Mouse (Mus musculus) left cerebral cortex, adult 8-10 months (tissue): ENCODE results near the gene Gm20388. TPM values are rescaled to one million over a fixed set of nuclear protein-coding genes. Genes with fewer than 3 reads are reported as not detected.

Source experiments
- DNase-seq, 2 experiments: peaks; one replicate each; pipeline ENCODE4 v3.0.0; 2022; ENCODE audit warnings: low spot score in 2 of 2
- total RNA-seq, 4 experiments: library from RNA; stranded (reverse); gene quantifications; 2 replicates each; pipeline ENCODE4 v1.2.4; 2022

Gm20388 gene
- total RNA-seq, 4 experiments from 2014 or later, result 10.4 to 20.8 (median 16.4) TPM

DNA sequence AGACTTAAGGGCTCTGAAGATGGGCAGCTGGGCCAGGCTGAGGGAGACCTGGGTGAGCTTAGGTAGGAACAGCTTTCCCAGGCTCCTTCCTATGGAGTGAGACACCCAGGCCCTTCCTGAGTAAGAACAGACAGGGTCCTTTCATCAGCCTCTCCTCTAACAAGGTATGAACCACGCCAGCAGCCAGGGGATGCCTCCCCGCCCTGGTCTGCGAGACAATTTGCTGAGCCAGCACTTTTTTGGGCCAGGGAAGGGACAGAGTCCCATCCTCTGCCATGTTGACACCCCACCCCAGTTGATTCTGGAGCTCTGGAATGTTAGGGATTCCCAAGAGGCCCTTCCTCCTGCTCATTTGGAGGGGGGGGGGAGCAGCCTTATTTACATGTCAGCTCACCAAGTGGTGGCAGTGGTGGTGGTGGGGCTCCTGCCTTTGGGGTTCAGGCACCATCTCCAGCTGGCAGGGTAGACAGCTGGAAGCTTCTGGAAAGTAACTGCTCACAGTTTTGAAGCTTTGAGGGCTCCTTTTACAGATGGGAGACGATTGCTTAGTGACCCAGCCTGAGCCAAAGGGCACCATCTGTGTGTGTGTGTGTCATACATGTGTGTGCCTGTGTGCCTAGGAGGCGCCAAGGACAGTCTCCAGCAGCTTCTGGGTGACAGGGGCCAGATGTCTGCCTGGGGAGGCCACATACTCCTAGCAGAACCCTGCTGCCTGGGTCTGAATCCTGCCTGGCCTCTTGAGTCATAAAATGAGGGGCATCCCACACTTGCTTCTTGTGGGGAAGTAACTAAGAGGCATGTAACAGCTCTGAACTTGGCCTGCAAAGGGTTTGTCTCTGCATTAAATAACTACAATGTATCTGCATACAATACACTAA, 316.3 kb downstream of the Gm20388 start:
- DNase-seq, result peak in 1 of 2 experiments; percentile 10

DNA sequence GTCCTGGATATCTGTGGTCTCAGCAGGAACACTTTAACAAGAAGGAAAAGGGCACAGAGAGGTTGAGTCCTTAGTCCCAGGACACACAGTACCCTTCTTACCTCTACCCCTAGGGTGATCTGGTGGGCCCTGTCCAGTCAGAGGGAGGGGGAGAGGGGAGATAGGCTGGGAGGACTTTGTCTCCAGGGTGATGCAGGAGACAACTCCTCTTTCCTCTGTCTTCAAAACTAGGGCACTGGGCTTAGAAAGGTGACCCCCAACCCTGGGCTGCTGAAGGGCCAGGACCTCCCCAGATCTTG, 316.9 kb downstream of the Gm20388 start:
- DNase-seq, result peak in 1 of 2 experiments; percentile 5

DNA sequence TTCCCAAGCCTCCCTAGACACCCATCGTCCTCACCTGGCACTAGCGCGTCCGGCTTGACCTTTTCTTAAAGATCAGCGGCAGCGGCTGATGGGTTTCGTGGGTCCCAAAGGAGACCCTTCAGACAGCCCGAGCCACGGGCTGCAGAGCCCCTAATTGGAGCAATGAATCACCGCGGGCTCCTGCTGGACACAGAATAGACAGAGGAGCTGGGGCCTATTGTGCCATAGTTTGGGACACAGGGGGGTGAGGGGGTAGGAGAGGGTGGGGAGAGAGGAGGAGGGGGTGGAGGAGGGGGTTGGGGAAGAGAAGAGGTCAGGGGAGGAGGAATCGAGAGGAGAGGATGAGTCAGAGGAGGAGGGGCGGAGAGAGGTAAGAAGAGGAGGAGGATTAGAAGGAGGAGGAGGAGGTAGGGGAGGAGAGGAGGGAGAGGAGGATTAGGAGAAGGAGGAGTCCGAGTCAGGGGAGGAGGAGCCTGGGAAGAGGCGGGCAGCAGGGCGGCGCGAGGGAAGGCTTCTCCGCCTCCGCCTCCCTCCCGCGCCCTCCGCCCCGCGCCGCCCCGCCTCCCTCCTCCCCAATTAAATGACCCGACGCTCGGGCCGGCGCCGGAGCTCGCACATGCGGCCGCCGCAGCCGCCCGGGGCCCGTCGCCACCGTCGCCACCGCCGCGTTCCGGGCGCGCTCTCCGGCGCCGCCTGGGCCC, 317.4 kb downstream of the Gm20388 start, which contains the start of gene Gse1:
Gene Gse1 (plus strand): TSS at position 566 of the 701 bp plus-strand sequence.
- peak; percentile 45 to 67 for DNase-seq

DNA sequence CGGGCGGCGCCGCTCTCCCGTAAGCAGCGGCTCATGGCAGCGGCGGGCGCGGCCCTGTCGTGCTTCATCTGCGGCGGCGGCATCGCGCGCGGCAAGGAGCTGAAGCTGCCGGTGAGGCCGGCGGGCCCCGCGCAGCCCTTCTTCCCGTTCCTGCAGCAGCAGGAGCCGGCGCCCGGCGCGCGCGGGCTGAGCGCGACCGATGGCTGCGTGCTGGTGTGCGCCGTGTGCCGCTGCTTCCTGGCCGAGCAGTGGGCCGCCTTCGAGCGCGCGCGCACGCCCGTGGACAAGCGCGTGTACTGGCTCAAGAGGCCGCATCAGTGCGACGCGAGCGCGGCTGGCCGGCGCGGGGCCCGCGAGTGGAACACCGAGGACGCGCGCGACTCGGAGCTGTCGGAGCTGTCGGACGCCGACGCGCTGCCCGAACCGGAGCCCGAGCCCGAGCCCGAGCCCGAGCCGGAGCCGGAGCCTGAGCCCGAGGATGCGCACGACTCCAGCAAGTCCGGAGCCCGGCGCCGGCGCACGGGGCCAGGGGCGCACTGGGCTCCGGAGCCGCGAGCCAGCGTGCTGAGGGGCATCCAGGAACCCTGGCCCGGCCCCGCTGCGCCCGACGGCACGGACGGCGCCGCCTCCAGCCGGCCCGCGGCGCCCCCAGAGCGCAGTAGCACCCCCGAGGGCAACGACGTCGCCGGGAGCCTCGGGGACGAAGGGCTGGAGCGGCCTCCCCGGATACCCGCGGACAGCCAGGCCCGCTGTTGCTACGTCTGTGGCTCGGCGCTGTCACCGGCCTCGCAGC, 318.3 kb downstream of the Gm20388 start:
- DNase-seq, result peak in 1 of 2 experiments; percentile 53

DNA sequence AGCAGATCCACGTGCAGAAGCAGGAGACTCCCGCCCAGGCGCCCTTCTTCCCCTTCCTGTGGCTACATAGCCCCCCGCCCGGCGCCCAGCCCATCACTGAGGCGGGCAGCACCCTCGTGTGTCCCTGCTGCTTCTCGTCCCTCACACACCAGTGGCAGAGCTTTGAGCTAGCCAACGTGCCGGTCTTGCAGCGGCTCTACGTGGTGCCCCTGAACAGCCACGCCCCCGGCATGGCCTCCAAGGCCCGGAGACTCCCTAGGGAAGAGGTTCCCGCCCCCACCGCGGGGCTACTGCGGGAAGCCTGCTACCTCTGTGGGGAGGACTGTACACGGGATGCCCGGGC, 318.9 kb downstream of the Gm20388 start:
- DNase-seq, result peak in 1 of 2 experiments; percentile 31

DNA sequence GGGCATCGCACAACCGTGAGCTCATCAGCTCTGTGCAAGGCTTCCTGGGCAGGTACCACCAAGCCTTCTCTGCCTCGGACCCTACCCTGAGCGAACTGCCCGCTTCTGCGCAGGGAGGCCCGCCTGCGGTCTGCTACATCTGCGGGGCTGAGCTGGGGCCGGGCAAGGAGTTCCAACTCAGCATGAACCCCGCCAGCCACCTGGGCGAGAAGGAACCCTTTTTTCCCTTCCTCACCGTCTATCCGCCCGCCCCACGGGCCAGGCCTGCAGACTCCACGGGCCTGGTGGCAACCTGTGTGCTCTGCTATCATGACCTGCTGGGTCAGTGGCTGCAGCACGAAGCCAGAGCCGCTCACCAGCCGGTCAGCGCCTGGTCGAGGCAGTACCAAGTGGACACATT, 319.4 kb downstream of the Gm20388 start:
- peak in 1 of 2 experiments; percentile 15 for DNase-seq

DNA sequence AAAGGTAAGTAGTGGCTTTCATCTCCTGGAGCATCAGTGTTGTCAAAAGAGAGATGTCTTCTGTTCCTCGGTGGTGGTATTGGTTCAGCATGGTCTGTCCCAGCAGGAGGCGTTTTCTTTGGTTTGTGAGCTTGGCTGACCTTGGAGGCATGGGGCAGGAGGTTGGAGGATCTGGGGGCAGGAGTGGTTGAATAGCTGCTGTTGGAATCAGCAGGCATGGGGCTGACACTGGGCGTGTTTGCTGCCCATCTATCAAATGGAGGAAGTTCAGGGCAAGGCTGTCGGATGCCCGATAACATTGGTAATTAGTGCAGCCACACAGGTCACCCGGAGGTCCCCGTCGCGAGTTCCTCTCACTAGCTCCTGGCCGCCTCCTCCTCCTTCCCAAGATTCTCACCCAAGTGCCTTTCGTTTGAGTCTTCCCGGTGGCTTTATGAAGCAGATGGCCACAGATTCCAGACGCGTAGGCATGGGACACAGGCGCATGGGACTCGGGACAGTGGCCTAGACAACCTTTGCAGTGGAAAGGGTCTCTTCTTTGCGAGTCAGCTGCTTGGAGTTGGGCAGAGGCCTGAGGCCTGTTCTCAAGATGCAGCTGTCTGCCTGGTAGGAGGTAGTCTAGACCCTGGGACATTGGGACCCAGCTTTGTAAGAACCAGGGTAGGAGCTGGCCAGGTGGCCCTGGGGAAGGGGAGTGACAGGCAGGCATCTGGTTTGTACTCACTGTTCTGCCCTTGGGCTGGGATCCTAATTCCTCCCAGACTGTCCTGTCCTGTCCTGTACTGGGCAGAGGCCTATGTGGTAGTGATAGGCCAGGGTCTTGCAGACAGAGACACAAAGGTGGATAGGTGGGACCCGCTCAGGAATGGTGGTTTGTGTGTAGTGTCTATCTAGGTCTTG, 320.3 kb downstream of the Gm20388 start:
- DNase-seq, result peak in 1 of 2 experiments; percentile 19

DNA sequence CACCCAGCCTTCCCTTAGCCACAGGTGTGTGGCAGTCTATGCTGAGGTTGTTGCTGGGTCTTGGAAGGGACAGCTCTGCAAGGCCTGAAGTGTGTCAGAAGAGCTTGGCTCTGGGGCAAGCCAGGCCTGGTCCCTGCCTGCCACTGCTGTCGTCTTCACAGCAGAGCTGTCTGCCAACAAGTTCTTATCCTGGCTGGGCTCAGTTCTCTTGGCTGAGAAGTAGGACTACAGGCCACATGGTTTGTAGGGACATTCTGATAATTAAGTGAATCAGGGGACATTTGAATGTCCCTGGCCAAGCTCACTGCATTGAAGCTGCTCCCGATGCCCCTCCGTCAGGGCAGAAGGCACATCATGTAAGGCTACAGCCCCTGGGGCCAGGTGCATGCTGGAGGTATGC, 321.2 kb downstream of the Gm20388 start:
- DNase-seq, result no peak

DNA sequence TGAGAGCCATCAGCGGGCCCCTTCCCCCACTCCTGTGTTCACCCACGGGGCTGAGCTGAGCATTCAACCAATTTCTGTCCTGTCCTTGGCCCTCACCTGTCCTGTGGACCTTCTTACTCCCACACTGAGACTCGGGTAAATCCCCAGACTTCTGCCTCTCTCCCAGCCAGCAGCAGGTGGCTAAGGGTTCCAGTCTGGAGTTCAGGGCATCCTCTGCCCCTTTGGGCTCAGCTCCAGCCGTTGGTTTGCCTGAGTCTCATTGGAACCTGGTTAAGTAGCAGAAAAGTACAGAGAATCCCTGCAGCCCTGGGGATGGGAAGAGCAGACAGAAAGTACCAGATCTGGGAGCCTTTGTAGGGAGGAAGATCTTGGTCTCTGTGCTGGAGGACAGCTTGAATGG, 321.8 kb downstream of the Gm20388 start:
- DNase-seq, result no peak

DNA sequence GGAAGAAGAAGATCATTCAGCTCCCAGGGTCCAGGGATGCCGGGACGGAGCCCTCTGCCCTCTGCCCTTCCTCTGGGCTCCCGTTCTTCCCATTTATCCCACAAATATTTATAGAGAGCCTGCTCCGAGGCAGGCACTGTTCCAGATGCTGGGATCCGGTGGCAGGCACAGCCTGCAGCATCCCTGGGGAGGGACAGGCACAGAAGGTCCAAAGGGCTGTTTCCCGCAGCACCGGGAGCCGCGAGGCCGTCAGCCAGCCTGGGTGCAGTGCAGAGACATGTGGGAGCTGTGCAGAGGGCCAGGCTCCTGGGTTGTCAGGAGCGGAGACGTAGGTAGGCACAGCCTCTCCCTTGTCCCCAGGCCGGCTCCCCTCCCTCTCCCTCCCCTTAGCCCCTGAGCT, 322.3 kb downstream of the Gm20388 start:
- DNase-seq, result no peak

DNA sequence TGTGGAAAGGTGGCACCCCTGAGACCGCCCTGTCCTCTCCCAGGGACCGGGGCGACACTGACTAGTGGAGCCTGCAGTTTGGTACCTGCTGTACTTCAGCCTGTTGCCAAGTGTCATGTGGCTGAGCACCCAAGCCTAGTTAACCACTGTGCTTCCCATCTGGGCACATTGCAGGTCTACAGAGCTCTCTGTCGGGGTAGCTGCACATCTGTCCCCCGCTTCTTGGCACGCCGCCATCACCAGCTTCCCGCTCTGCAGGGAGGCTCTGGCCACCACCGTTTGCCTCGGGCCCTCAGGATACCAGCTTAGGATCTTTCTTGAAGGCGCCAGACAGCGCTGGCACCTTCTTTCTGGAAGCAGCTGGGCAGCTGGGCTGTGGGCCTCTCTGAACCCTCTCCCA, 323.8 kb downstream of the Gm20388 start:
- no peak for DNase-seq

DNA sequence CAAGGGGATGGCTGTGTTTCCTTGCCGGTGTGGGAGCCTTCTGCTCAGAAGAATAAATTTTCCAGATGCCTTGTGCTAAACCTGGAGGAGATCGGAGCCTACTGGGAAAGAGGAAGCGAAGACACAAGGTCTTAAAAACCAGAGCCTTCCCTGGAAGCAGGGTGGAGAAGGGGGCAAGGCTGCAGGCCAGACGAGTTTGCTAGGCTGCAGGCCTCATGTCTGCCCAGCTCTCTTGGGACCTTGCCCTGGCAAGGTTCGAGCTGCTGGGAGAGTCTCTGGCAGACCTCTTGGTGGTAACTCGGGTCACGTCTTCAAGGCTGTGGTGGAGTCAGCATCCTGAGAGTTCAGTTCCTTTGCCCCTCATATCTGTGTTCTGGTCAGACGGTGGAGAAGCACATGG, 324.2 kb downstream of the Gm20388 start:
- no peak for DNase-seq

DNA sequence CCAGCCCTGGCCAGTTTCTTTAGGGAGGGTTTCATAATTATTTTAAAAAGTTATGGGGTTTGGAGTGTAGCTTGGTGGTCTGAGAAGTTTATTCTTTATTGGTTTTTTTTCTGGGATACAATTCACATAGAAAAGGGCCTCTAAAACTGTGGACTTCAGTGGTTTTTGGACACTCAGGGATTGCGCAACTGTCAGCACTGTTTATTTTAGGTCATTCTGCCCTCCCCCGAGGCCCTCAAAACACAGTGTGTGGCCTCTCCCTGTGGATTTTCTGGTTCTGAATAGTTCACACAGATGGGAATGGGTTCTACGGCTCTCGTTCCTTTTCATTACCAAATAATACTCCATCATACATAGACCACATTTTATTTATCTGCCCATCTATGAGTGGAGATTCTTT, 332.6 kb downstream of the Gm20388 start:
- DNase-seq, result no peak

DNA sequence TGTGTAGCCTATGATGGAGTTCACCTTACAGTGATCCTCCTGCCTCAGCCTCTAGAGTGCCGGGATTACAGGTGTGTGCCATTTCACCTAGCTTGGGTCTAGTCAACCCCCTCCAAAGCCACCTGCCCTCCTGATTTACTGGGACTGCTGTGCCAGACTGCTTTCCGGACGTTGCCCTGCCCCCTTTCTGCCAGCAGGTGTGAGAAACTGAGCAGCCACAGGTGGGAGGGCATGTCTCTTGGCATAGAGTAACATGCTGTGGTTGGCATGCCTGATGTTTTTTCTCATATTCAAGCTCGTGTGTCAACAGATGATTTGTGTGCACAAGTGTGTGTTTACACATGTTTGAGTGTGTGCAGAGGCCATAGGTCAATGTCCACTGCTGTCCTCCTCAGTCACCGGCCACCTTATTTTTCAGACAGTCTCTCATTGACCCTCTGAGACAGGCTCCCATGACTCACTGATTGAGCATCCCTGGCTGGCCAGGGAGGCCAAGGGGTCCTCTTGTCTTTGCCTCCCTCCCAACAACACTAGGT, 333.3 kb downstream of the Gm20388 start:
- no peak for DNase-seq

DNA sequence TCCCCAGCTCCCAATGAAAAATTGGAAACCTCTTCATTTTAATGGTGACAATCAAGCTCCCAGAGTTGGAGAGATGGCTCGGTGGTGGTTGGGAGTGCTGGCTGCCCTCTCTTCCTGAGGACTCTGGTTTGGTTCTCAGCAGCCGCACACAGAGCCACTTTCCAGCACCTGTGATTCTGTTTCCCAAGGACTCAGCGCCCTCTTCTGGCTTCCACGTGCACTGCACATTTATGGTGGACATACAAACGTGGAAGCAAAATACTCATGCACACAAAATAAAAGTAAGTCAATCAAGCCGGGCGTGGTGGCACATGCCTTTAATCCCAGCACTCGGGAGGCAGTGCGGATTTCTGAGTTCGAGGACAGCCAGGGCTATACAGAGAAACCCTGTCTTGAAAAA, 333.9 kb downstream of the Gm20388 start:
- DNase-seq, result no peak

DNA sequence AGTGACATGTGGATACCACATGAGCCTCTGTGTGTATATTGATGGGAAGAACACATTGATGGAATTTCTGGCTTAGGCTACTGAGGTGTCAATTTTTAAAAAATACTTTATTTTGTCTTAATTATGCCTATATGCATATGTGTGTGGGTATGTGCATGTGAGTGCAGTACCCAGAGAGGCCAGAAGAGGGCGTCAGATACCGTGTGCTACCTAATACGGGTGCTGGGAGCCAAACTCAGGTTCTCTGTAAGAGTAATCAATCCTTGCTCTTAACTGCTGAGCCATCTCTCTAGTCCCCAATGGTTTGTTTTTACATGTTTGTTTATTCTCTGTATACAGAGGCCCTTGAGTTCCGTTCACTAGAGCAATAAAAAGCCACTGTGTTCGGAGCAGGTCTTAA, 337.0 kb downstream of the Gm20388 start:
- DNase-seq, result no peak

DNA sequence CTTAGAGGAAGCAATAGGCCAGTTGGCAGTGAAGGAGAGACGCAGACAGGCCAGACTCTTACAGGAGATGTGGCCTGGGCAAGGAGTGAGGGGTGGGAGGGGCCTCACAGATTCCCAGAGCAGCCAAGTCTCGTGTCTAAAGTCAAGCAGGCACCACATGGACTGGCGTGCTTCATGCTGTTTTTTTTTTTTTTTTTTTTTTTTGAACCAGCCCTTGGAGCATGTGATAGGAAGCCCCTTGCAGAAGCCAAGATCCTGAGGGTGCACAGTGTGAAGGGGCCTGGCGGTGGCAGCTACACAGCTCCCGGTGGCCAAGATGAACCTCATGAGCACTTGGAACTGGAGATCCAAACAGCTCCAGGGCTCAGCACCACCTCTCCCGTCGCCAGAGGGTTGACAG, 337.4 kb downstream of the Gm20388 start:
- DNase-seq, result no peak

DNA sequence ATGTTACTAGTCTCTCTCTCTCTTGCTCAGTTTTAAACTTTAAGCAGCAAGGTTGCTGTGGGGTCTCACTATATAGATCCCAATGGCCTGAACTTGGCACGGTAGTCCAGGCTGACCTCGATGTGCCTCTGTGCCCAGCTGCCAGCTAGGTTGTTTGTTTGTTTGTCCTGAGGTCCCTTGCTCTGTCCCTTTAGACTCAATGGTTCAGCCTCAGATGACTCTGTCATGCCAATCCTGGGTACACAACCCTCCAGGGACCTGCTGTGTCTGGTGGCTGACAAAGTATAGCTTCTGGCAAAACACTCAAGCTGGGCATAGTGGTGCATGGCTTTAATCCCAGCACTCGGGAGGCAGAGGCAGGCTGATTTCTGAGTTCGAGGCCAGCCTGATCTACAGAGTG, 337.8 kb downstream of the Gm20388 start:
- DNase-seq, result no peak

DNA sequence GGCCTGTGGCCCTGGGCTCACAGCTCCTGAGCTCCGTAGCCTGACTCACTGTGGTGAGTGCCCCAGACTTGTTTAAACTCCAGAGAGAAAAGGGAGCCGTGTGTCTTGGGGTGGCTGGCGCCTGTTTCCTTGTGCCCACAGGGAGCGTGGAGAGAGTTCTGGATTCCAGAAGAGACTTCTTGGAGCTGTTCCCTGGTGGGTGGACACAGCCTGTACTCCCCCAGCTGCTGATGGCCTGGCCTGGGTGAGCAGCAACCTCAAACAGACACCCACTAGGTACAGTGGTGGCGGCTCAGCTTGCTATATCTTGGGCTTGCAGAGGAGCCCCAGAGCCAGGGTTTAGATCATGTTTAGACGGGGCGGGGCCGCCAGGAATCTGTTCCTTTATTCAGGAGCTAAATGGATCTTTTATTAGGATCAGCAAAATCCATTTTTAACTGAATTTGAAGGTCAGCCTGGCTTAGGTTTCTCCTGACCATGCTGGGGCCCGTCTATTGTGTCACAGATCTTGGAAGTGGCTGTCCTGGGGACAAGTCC, 339.2 kb downstream of the Gm20388 start:
- DNase-seq, result peak in 1 of 2 experiments; percentile 12

DNA sequence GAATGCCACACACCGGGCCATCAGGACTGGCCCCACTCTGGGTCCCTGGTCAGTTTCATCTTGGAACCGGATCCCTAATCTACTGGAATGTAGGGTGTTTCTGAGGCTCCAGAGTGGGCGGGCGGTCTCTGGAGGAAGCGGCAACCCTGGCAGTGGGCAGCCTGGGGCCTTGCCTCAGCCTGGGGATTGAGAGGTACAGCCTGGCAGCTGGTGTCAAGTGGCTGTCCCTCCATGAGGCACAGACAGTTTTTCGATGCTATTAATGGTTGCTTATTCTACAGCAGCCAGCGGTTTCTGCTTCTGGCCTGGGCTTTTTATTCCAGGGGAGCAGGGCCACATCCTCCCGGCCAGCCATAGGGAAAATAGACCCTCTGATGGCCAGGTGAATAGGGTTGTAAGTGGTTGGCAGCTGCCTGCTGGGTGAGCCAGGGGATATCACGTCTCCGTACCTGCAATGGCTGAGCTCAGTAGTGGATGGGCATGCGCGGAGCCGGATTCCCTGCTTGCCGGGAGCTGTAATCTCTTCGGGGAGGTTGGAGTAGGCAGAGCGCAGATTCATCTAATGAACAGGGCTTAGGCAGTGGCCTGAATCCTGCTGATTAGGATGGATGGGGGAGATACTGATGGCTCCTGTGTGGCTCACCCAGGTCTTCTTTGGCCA, 340.2 kb downstream of the Gm20388 start:
- no peak for DNase-seq
